Mouse (Mus musculus) liver, embryonic 14.5 days (tissue): Measurements from ENCODE around the gene Polg2. TPM values are rescaled to one million over a fixed set of nuclear protein-coding genes. Genes with fewer than 3 reads are reported as not detected.
A peak's percentile ranks its signal among the peaks of the same experiment; 100 is the strongest.
"Not testable (repeated sequence)": the region's sequence is repeated elsewhere in the genome, so short reads cannot be mapped to it uniquely, and the experiment has no call there.

Experiments
- ATAC-seq: fragments of 200-750 bp; cut with Nextera tagmentation; 2 replicates; pipeline ENCODE4 v1.8.0; 2017; ENCODE audit warnings: moderate number of reproducible peaks, mild to moderate bottlenecking, moderate library complexity; ENCODE audit not compliant: insufficient read depth
- DNase-seq, 3 experiments: peaks; one replicate each; pipeline ENCODE4 v3.0.0-alpha.2; 2012 to 2013; ENCODE audit warnings: low read depth in 3 of 3, low spot score in 3 of 3
- H3K27ac ChIP-seq: fragments of 300-500 bp; sonication (generic); 2 replicates; pipeline ENCODE4 v1.5.1; 2014; ENCODE audit warnings: moderate library complexity, mild to moderate bottlenecking, control low read depth, inconsistent platforms
- H3K27me3 ChIP-seq: fragments of 300-500 bp; sonication (generic); 2 replicates; pipeline ENCODE4 v1.6.1; 2014; ENCODE audit warnings: mild to moderate bottlenecking, low read length, moderate library complexity; ENCODE audit not compliant: control insufficient read depth, insufficient read depth
- H3K36me3 ChIP-seq: fragments of 300-500 bp; sonication (generic); replicated peaks from 2 replicates; pipeline ENCODE4 v1.6.1; 2014; ENCODE audit warnings: low read depth; ENCODE audit not compliant: control insufficient read depth, insufficient read depth
- H3K4me1 ChIP-seq, 2 experiments: fragments of 200-500 bp in 1 of 2; fragments of 300-500 bp in 1 of 2; sonication (generic) in 1 of 2; replicated peaks; 2 replicates each; pipeline ENCODE4 v1.6.1; 2012 to 2014; ENCODE audit warnings: antibody characterized with exemption in 1 of 2, inconsistent platforms in 1 of 2, low read length in 1 of 2; ENCODE audit not compliant: control insufficient read depth in 2 of 2, insufficient read depth in 2 of 2
- H3K4me2 ChIP-seq: fragments of 300-500 bp; sonication (generic); 2 replicates; pipeline ENCODE4 v1.6.1; 2014; ENCODE audit warnings: low read depth, mild to moderate bottlenecking, control low read depth, moderate library complexity
- H3K4me3 ChIP-seq, 2 experiments: fragments of 200-500 bp in 1 of 2; fragments of 300-500 bp in 1 of 2; sonication (generic) in 1 of 2; 2 replicates each; pipeline ENCODE4 v1.5.1; 2012 to 2014; ENCODE audit warnings: low read depth in 2 of 2, low read length in 2 of 2, mild to moderate bottlenecking in 2 of 2, control low read depth in 1 of 2, inconsistent platforms in 1 of 2, moderate library complexity in 1 of 2; ENCODE audit not compliant: insufficient read depth in 1 of 2
- H3K9ac ChIP-seq: fragments of 300-500 bp; sonication (generic); replicated peaks from 2 replicates; pipeline ENCODE4 v1.6.1; 2014; ENCODE audit warnings: mild to moderate bottlenecking, control low read depth, moderate library complexity
- H3K9me3 ChIP-seq: fragments of 300-500 bp; sonication (generic); 2 replicates; pipeline ENCODE4 v1.6.1; 2016; ENCODE audit warnings: low read length, mixed read lengths; ENCODE audit not compliant: control insufficient read depth
- CTCF ChIP-seq: IDR thresholded peaks from 2 replicates; pipeline ENCODE4 v1.5.1; 2016; ENCODE audit warnings: antibody characterized with exemption, low read depth, control low read depth
- EP300 ChIP-seq: IDR thresholded peaks from 2 replicates; pipeline ENCODE4 v1.6.1; 2016; ENCODE audit warnings: antibody characterized with exemption, low read depth
- WGBS: fragments of 180-500 bp; shearing (Covaris S2); extraction: QIAGEN DNeasy Blood & Tissue Kit; methylation state at CpG from one replicate; pipeline ENCODE4 v1.1.7; 2014; ENCODE audit not compliant: insufficient replicate concordance; 5-methylcytosine and 5-hydroxymethylcytosine counted together
- polyA plus RNA-seq, 2 experiments: library from polyadenylated mRNA; depleted of rRNA in 1 of 2; stranded (reverse) in 1 of 2; unstranded in 1 of 2; fragments of >200 nt; fragmentation: Nextera tagmentation in 1 of 2; extraction: Ambion mirVana in 1 of 2; gene quantifications; 2 replicates each; pipeline versions ENCODE4 v1.2.1 to v1.2.3; 2012 to 2014

Polg2 gene
- polyA plus RNA-seq, 2 experiments: 3.8 to 4.4 TPM

DNA sequence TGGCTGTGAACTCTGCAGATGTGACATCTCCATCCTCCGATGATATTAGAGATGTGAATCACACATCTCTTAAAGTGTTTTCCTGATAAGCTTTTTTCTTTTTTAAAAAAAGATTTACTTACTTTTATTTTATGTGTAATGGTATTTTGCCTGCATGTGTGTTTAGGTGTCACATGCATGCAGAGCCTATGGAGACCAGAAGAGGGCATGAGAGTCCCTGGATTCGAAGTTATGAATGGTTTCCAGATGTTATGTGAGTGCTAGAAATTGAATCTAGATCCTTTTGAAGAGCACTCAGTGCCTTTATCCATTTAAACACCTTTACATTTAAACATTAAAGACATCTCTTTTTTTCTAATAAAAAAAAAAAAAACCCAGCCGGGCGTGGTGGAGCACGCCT, 34.4 kb downstream of the Polg2 start:
- TF ChIP-seq CTCF: peak; percentile 39; the same call in 1 of the 2 replicates
- TF ChIP-seq EP300: no peak
- Histone ChIP-seq H3K36me3 (no peaks in the 10 kb centered on the region), H3K4me2 (no peak overlapping the region), H3K27me3 (no peaks in the 10 kb centered on the region), H3K4me3 (no peak overlapping the region), H3K27ac (no peak overlapping the region), H3K4me1 (no peaks in the 10 kb centered on the region), H3K9ac (no peak overlapping the region), H3K9me3 (no peaks in the 10 kb centered on the region)
- 73% methylated on average over 5 of the region's 5 CpGs for whole genome bisulfite sequencing
- DNase-seq (no peak), ATAC-seq (no peak)

DNA sequence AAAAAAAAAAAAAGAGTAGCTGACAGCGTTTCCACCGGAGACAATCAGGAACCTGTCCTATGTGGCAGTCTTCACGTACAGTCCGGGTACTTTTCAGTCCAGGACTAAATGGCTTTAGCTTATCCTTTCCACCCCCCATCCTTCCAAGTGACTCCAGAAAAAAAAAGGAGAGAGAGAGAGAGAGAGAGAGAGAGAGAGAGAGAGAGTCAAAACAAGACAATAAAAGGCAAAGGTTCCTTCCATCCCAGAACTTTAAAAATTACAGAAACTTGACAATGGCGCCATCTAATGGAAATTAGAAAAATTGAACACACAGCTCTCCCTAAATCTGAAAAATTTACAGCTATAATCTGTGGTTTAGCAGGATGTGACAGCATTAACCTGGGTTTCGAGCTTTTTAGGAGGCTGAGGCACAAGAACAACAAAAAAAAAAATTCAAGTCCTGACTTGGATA, 36.9 kb downstream of the Polg2 start:
- Histone ChIP-seq H3K27me3 (no peaks in the 10 kb centered on the region), H3K27ac (no peak overlapping the region), H3K36me3 (no peaks in the 10 kb centered on the region), H3K9ac (no peak overlapping the region), H3K4me3 (no peak overlapping the region), H3K9me3 (no peaks in the 10 kb centered on the region), H3K4me1 (no peaks in the 10 kb centered on the region), H3K4me2 (no peak overlapping the region)
- TF ChIP-seq EP300 (no peak), CTCF (peak; percentile 40; the same call in 1 of the 2 replicates)
- ATAC-seq (no peak), DNase-seq (peak in 1 of 3 experiments; percentile 29)
- WGBS: 37% methylated on average over 6 of the region's 6 CpGs

GRCm38 (mm10) chr11:106741826-106742225, 37.5 kb downstream of the Polg2 start:
- Histone ChIP-seq H3K4me2 (no peak overlapping the region), H3K27me3 (no peaks in the 10 kb centered on the region), H3K4me3 (no peak overlapping the region), H3K36me3 (no peaks in the 10 kb centered on the region), H3K27ac (no peak overlapping the region), H3K9me3 (no peaks in the 10 kb centered on the region), H3K4me1 (no peaks in the 10 kb centered on the region), H3K9ac (no peak overlapping the region)
- TF ChIP-seq EP300: no peak
- TF ChIP-seq CTCF: no peak
- DNase-seq (no peak), ATAC-seq (no peak)
- 70% methylated on average over 3 of the region's 3 CpGs for WGBS

GRCm38 (mm10) chr11:106741232-106741631, 38.1 kb downstream of the Polg2 start:
- WGBS: 67% methylated on average over 6 of the region's 6 CpGs
- H3K4me1 ChIP-seq: no peaks in the 10 kb centered on the region
- H3K27ac ChIP-seq: no peak overlapping the region
- TF ChIP-seq EP300 (no peak), CTCF (no peak)
- ATAC-seq (no peak), DNase-seq (no peak)
- no peak overlapping the region for H3K4me3 ChIP-seq
- H3K9ac ChIP-seq: no peak overlapping the region
- no peaks in the 10 kb centered on the region for H3K9me3 ChIP-seq
- no peaks in the 10 kb centered on the region for H3K27me3 ChIP-seq
- H3K4me2 ChIP-seq: no peak overlapping the region
- no peaks in the 10 kb centered on the region for H3K36me3 ChIP-seq

DNA sequence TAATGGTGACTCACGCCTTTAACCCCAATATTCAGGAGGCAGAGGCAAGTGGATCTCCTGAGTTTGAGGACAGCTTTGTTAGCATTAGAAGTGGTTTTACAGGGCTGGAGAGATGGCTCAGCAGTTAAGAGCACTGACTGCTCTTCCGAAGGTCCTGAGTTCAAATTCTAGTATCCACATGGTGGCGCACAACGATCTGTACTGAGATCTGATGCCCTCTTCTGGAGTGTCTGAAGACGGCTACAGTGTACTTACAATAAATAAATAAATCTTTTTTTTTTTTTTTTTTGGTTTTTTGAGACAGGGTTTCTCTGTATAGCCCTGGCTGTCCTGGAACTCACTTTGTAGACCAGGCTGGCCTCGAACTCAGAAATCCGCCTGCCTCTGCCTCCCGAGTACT, 38.6 kb downstream of the Polg2 start:
- H3K4me1 ChIP-seq, DNase-seq, H3K36me3 ChIP-seq, H3K9ac ChIP-seq, H3K27me3 ChIP-seq, H3K4me2 ChIP-seq, H3K9me3 ChIP-seq, ATAC-seq, H3K4me3 ChIP-seq, H3K27ac ChIP-seq: not testable (repeated sequence)
- peak; percentile 6; the same call in 1 of the 2 replicates for TF ChIP-seq CTCF
- 72% methylated on average over 8 of the region's 8 CpGs for WGBS
